Comparison of ENCODE assay signal across 7 mouse cellular contexts in the genomic region with DNA sequence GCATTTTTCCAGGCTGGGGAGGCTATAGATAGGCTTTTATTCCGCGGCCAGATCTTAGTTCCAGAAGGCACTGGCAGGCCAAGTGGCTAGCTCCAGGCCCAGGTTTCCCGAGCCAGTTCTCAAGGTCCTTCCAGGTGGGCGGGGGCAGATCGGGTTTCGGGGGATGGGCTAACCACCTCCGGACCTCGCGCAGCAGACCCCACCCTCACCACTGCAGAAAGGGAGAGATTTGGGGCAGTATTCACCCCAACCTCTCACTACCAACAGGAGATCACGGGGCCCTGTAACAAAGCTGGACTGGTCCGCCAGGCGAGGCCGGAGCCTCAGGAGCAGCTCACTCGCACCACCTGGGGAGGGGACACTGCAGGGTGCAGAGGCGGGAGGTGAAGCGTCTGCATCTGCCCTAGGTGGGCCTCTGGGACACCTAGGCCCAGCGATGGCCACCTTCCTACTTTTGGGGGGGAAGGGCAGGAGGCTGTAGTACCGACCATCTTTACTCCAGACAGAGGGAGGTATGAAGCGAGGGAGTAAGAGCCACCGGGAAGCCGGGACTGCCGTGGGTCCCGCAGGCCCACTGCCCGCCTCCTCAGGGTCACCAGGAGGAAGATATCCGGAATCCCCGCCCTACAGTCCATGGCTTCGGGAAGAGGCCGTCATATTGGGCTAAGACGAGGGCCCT. TPM values are rescaled to one million over a fixed set of nuclear protein-coding genes. Genes with fewer than 3 reads are reported as not detected.
DNase-seq lines count a peak whose midpoint lies in the region; ATAC-seq and TF ChIP-seq lines count a peak whose summit lies in the region.

No protein-coding gene starts in this region.

- intact Hi-C loops in gastrocnemius, adult 2 months (cut with DNase I) = loop anchor here (1.0 to 5.0 kb wide), 2 partner anchors 99 to 237 kb away; a partner anchor contains a TSS

- peak; percentile 84 for DNase-seq in adrenal gland, adult 2 months
- DNase-seq in cerebellum, postnatal 4 days (ENCODE audit: low spot score in 2 of 2) = peak; percentile 31 to 39
- peak; percentile 94 for DNase-seq in gastrocnemius, adult 2 months
- peak; percentile 75 for DNase-seq in limb, embryonic 11.5 days (ENCODE audit: low spot score)
- DNase-seq in midbrain, embryonic 11.5 days (ENCODE audit: low spot score, missing footprints) = no peak
- DNase-seq in spleen, postnatal 36 days (ENCODE audit: low spot score in 2 of 2) = peak; percentile 36

- H3K9me3 ChIP-seq in hindbrain, embryonic 15.5 days = no peaks in the 10 kb centered on the region
- no peaks in the 10 kb centered on the region for H3K9me3 ChIP-seq in limb, embryonic 11.5 days (ENCODE audit: control insufficient read depth, low read length)
- H3K9me3 ChIP-seq in midbrain, embryonic 11.5 days (ENCODE audit: control insufficient read depth, low read length) = no peaks in the 10 kb centered on the region

- peak; percentile 54 for ATAC-seq in hindbrain, embryonic 15.5 days (ENCODE audit: low FRiP score, low read depth)
- ATAC-seq in limb, embryonic 11.5 days (ENCODE audit: insufficient number of reproducible peaks, low FRiP score, low TSS enrichment, low read depth) = peak; percentile 44
- ATAC-seq in midbrain, embryonic 11.5 days (ENCODE audit: low FRiP score) = peak; percentile 52

- H3K9ac ChIP-seq in hindbrain, embryonic 15.5 days = peak overlapping the region; percentile 87
- peak overlapping the region; percentile 95 for H3K9ac ChIP-seq in limb, embryonic 11.5 days (ENCODE audit: low read length)
- H3K9ac ChIP-seq in midbrain, embryonic 11.5 days (ENCODE audit: low read length) = peak overlapping the region; percentile 95

- peak overlapping the region; percentile 99 for H3K4me3 ChIP-seq in gastrocnemius, adult 2 months
- H3K4me3 ChIP-seq in hindbrain, embryonic 15.5 days = peak overlapping the region; percentile 97
- peak overlapping the region; percentile 96 for H3K4me3 ChIP-seq in limb, embryonic 11.5 days (ENCODE audit: low read depth, low read length)
- H3K4me3 ChIP-seq in midbrain, embryonic 11.5 days (ENCODE audit: low read depth, low read length) = peak overlapping the region; percentile 96

- H3K27ac ChIP-seq in gastrocnemius, adult 2 months = peak overlapping the region; percentile 100
- H3K27ac ChIP-seq in hindbrain, embryonic 15.5 days (replicated peaks) = peak overlapping the region; percentile 99
- H3K27ac ChIP-seq in limb, embryonic 11.5 days (replicated peaks; ENCODE audit: low read depth, low read length) = peak overlapping the region; percentile 90
- H3K27ac ChIP-seq in midbrain, embryonic 11.5 days (ENCODE audit: low read depth, low read length) = peak overlapping the region; percentile 87

- under 1% methylated on average over 29 of the region's 29 CpGs for WGBS in hindbrain, embryonic 15.5 days
- WGBS in limb, embryonic 11.5 days = under 1% methylated on average over 29 of the region's 29 CpGs
- WGBS in midbrain, embryonic 11.5 days = 1% methylated on average over 28 of the region's 29 CpGs

- peaks cover 42% of the 10 kb centered on the region for H3K4me1 ChIP-seq in hindbrain, embryonic 15.5 days (replicated peaks)
- H3K4me1 ChIP-seq in limb, embryonic 11.5 days (ENCODE audit: control insufficient read depth, insufficient read depth, low read length) = peaks cover 5% of the 10 kb centered on the region; the same call in 1 of the 2 replicates
- H3K4me1 ChIP-seq in midbrain, embryonic 11.5 days (ENCODE audit: control insufficient read depth, insufficient read depth, low read length) = peaks cover 9% of the 10 kb centered on the region; the same call in 1 of the 2 replicates

- peak; percentile 5; the same call in 1 of the 2 replicates for TF ChIP-seq CTCF in gastrocnemius, adult 2 months (IDR thresholded peaks at IDR 0.05)

- peaks cover 23% of the 10 kb centered on the region for H3K36me3 ChIP-seq in hindbrain, embryonic 15.5 days
- peaks cover 13% of the 10 kb centered on the region; the same call in 1 of the 2 replicates for H3K36me3 ChIP-seq in limb, embryonic 11.5 days (ENCODE audit: control insufficient read depth, insufficient read depth, low read length)
- peaks cover 15% of the 10 kb centered on the region for H3K36me3 ChIP-seq in midbrain, embryonic 11.5 days (ENCODE audit: control insufficient read depth, insufficient read depth, low read length)

- H3K4me2 ChIP-seq in hindbrain, embryonic 15.5 days = peak overlapping the region; percentile 89
- H3K4me2 ChIP-seq in limb, embryonic 11.5 days (ENCODE audit: low read depth, severe bottlenecking) = peak overlapping the region; percentile 68
- H3K4me2 ChIP-seq in midbrain, embryonic 11.5 days = peak overlapping the region; percentile 87

- no peaks in the 10 kb centered on the region for H3K27me3 ChIP-seq in hindbrain, embryonic 15.5 days
- no peaks in the 10 kb centered on the region for H3K27me3 ChIP-seq in limb, embryonic 11.5 days (ENCODE audit: control insufficient read depth, insufficient read depth, low read length)
- H3K27me3 ChIP-seq in midbrain, embryonic 11.5 days (ENCODE audit: control insufficient read depth, insufficient read depth, low read length) = no peaks in the 10 kb centered on the region

RNA-seq across cellular contexts. Expression of a gene that starts 0.8 kb away (rescaled TPM):
- total RNA-seq in adrenal gland, adult 2 months (2021) = 100 to 1,000 TPM; 133 to 196 TPM
- 30.9 and 43.4 TPM in 2 replicates for polyA plus RNA-seq in adrenal gland, adult 2 months (2012; rRNA removed)
- 100 to 1,000 TPM; 519 to 559 TPM for total RNA-seq in gastrocnemius, adult 2 months (2021)
- 215 and 236 TPM in 2 replicates for polyA plus RNA-seq in hindbrain, embryonic 15.5 days (2015; fragmentation: Nextera tagmentation; extraction: Ambion mirVana)
- polyA plus RNA-seq in limb, embryonic 11.5 days (2014; fragmentation: Nextera tagmentation; extraction: Ambion mirVana) = 170 and 191 TPM in 2 replicates
- polyA plus RNA-seq in midbrain, embryonic 11.5 days (2014; fragmentation: Nextera tagmentation; extraction: Ambion mirVana) = 192 and 214 TPM in 2 replicates

RNA-seq across cellular contexts. Expression of a gene that starts 4.3 kb away (rescaled TPM):
- total RNA-seq in adrenal gland, adult 2 months (2021) = 1 to 10 TPM; 3.7 to 4.3 TPM
- polyA plus RNA-seq in adrenal gland, adult 2 months (2012; rRNA removed) = 1.1 TPM in 2 replicates
- 1 to 10 TPM; 1.5 to 3.2 TPM for total RNA-seq in gastrocnemius, adult 2 months (2021)
- 25.5 and 26.0 TPM in 2 replicates for polyA plus RNA-seq in hindbrain, embryonic 15.5 days (2015; fragmentation: Nextera tagmentation; extraction: Ambion mirVana)
- polyA plus RNA-seq in limb, embryonic 11.5 days (2014; fragmentation: Nextera tagmentation; extraction: Ambion mirVana) = 9.6 and 13.3 TPM in 2 replicates
- polyA plus RNA-seq in midbrain, embryonic 11.5 days (2014; fragmentation: Nextera tagmentation; extraction: Ambion mirVana) = 11.0 and 16.6 TPM in 2 replicates

RNA-seq across cellular contexts. Expression of a gene that starts 32.3 kb away (rescaled TPM):
- total RNA-seq in adrenal gland, adult 2 months (2021) = 10 to 100 TPM; 15.2 to 22.2 TPM
- polyA plus RNA-seq in adrenal gland, adult 2 months (2012; rRNA removed) = 8.5 and 9.9 TPM in 2 replicates
- 10 to 100 TPM; 16.9 to 30.0 TPM for total RNA-seq in gastrocnemius, adult 2 months (2021)
- 110 and 122 TPM in 2 replicates for polyA plus RNA-seq in hindbrain, embryonic 15.5 days (2015; fragmentation: Nextera tagmentation; extraction: Ambion mirVana)
- polyA plus RNA-seq in limb, embryonic 11.5 days (2014; fragmentation: Nextera tagmentation; extraction: Ambion mirVana) = 129 and 139 TPM in 2 replicates
- polyA plus RNA-seq in midbrain, embryonic 11.5 days (2014; fragmentation: Nextera tagmentation; extraction: Ambion mirVana) = 141 and 142 TPM in 2 replicates

Comparison
In these comparisons a context has a peak if more than half of its experiments do, and no peak if none do; other contexts are left out.
1. RNA of a gene that starts 32.3 kb away (polyA plus RNA-seq): 141 to 142 TPM in midbrain, embryonic 11.5 days, 129 to 139 TPM in limb, embryonic 11.5 days and 110 to 122 TPM in hindbrain, embryonic 15.5 days; 8.5 to 9.9 TPM in adrenal gland, adult 2 months; every median in the first group is over 10 times any median in the second.
2. Peak in every context shown above with its lines, with median percentiles within 50 percentile points of each other: H3K27ac ChIP-seq, H3K4me3 ChIP-seq, ATAC-seq, H3K4me2 ChIP-seq and H3K9ac ChIP-seq.